In the genomic region with DNA sequence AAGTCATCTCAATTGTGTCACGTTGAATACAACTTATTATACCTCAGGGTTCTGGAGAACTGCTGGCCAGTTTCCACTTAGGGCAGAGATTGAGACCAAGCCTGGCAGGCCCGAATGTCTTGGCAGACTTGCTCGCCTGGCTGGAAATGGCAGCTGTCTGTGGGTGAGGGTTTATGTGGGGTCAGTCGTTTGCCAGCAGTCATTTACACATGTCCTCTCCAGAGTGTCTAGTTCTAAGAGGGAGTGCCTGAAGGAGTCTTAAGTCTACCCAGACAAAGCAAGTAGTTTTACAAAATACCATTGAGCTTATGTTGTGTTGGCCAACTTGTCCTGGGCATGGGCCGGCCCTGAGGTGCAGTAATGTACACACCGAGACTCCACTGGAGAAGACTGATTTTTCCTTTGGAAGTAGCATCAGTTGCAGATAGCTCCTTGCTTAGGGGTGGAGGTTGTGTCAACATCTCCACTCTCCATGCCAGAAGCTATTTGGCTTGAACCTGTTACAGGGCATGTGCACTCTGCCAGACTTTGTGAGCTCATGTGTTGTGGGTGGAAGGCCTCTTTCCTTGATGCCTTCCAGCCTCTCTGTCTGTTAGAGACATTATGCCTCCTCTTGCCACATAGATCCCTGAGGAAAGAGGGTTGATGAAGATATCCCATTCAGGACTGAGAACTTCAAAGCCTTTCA, we compare ENCODE assay signal across 10 mouse cellular contexts.
DNase-seq lines count a peak whose midpoint lies in the region; ATAC-seq and TF ChIP-seq lines count a peak whose summit lies in the region.
"Had no signal": no experiment of that assay in that cellular context is flagged by ENCODE, and none has a peak within 500 bp of the region (broad histone marks: within the 10 kb centered on the region; RNA-seq: fewer than 3 reads in every experiment).

No protein-coding gene starts in this region.

- no peaks in the 10 kb centered on the region for H3K4me1 ChIP-seq in midbrain, postnatal 0 days (ENCODE audit: insufficient read depth, low read length)
- H3K4me1 ChIP-seq in midbrain, embryonic 16.5 days (ENCODE audit: control insufficient read depth, insufficient read depth, low read length), result no peaks in the 10 kb centered on the region
- no peaks in the 10 kb centered on the region for H3K4me1 ChIP-seq in midbrain, embryonic 14.5 days (ENCODE audit: control insufficient read depth, insufficient read depth, low read length)
- H3K4me1 ChIP-seq: forebrain, embryonic 15.5 days; midbrain, embryonic 12.5 days had no signal

- no peak overlapping the region for H3K9ac ChIP-seq in midbrain, postnatal 0 days (replicated peaks; ENCODE audit: low read length, poor library complexity, severe bottlenecking)
- no peak overlapping the region for H3K9ac ChIP-seq in midbrain, embryonic 16.5 days (ENCODE audit: low read depth, low read length)
- no peak overlapping the region for H3K9ac ChIP-seq in midbrain, embryonic 14.5 days (replicated peaks; ENCODE audit: low read length)
- H3K9ac ChIP-seq: forebrain, embryonic 15.5 days; midbrain, embryonic 12.5 days had no signal

- no peaks in the 10 kb centered on the region for H3K27me3 ChIP-seq in midbrain, postnatal 0 days (ENCODE audit: insufficient read depth, low read length)
- H3K27me3 ChIP-seq in midbrain, embryonic 16.5 days (ENCODE audit: control insufficient read depth, insufficient read depth, low read depth, low read length), result no peaks in the 10 kb centered on the region
- no peaks in the 10 kb centered on the region for H3K27me3 ChIP-seq in midbrain, embryonic 14.5 days (ENCODE audit: control insufficient read depth, insufficient read depth, low read length)
- H3K27me3 ChIP-seq: forebrain, embryonic 15.5 days; midbrain, embryonic 12.5 days had no signal

- DNase-seq in midbrain, postnatal 0 days (ENCODE audit: low spot score), result peak; percentile 75
- DNase-seq in cerebellum, postnatal 25 days, result peak; percentile 22 to 53
- DNase-seq in kidney, adult 9 months, result peak; percentile 81
- peak; percentile 5 for DNase-seq in urinary bladder, postnatal 25 days (ENCODE audit: low spot score)
- no peak for DNase-seq in embryo, embryonic 9.5 days (ENCODE audit: extremely low spot score)
- no peak for DNase-seq in midbrain, embryonic 14.5 days
- DNase-seq: right cerebral cortex, postnatal 25 days had no signal

- WGBS in midbrain, postnatal 0 days, result 88% methylated on average over 6 of the region's 6 CpGs
- WGBS in midbrain, embryonic 16.5 days, result 92% methylated on average over 6 of the region's 6 CpGs
- WGBS in midbrain, embryonic 14.5 days, result 91% methylated on average over 6 of the region's 6 CpGs

- no peak for TF ChIP-seq CTCF in midbrain, postnatal 0 days (IDR thresholded peaks at IDR 0.05)

- H3K4me3 ChIP-seq in midbrain, postnatal 0 days (ENCODE audit: low read depth, low read length), result no peak overlapping the region
- no peak overlapping the region for H3K4me3 ChIP-seq in midbrain, embryonic 16.5 days (ENCODE audit: low read depth, low read length)
- no peak overlapping the region for H3K4me3 ChIP-seq in midbrain, embryonic 14.5 days (replicated peaks; ENCODE audit: low read depth, low read length)
- H3K4me3 ChIP-seq: forebrain, embryonic 15.5 days; midbrain, embryonic 12.5 days had no signal

- H3K27ac ChIP-seq in midbrain, postnatal 0 days (ENCODE audit: low read depth, low read length), result no peak overlapping the region
- H3K27ac ChIP-seq in midbrain, embryonic 16.5 days (ENCODE audit: low read length), result no peak overlapping the region
- no peak overlapping the region for H3K27ac ChIP-seq in midbrain, embryonic 14.5 days (replicated peaks; ENCODE audit: low read depth, low read length)
- H3K27ac ChIP-seq: forebrain, embryonic 15.5 days; midbrain, embryonic 12.5 days had no signal

- no peaks in the 10 kb centered on the region for H3K36me3 ChIP-seq in midbrain, postnatal 0 days (ENCODE audit: insufficient read depth, low read length)
- H3K36me3 ChIP-seq in midbrain, embryonic 16.5 days (ENCODE audit: control insufficient read depth, insufficient read depth, low read length), result no peaks in the 10 kb centered on the region; the same call in 1 of the 2 replicates
- H3K36me3 ChIP-seq in midbrain, embryonic 14.5 days (ENCODE audit: control insufficient read depth, insufficient read depth, low read length), result peaks cover 12% of the 10 kb centered on the region; the same call in 1 of the 2 replicates
- H3K36me3 ChIP-seq: forebrain, embryonic 15.5 days had no signal

- ATAC-seq in midbrain, postnatal 0 days (ENCODE audit: low FRiP score), result no peak
- no peak for ATAC-seq in midbrain, embryonic 16.5 days
- ATAC-seq in midbrain, embryonic 14.5 days (ENCODE audit: low FRiP score, low TSS enrichment), result no peak
- ATAC-seq: forebrain, embryonic 15.5 days had no signal

- no peak overlapping the region for H3K4me2 ChIP-seq in midbrain, postnatal 0 days (ENCODE audit: low read depth, low read length, poor library complexity, severe bottlenecking)
- H3K4me2 ChIP-seq in midbrain, embryonic 16.5 days (ENCODE audit: low read length), result no peak overlapping the region
- H3K4me2 ChIP-seq in midbrain, embryonic 14.5 days (ENCODE audit: low read length), result no peak overlapping the region
- H3K4me2 ChIP-seq: forebrain, embryonic 15.5 days; midbrain, embryonic 12.5 days had no signal

- H3K9me3 ChIP-seq in midbrain, postnatal 0 days (ENCODE audit: low read length), result no peaks in the 10 kb centered on the region
- H3K9me3 ChIP-seq in midbrain, embryonic 16.5 days (replicated peaks; ENCODE audit: control insufficient read depth, low read length, poor library complexity, severe bottlenecking), result no peaks in the 10 kb centered on the region; the same call in none of the 2 replicates
- H3K9me3 ChIP-seq in midbrain, embryonic 14.5 days (ENCODE audit: control insufficient read depth, low read length), result 0 out of 2 replicates have a peak, but pooled peaks cover under 1% of the 10 kb centered on the region
- H3K9me3 ChIP-seq: forebrain, embryonic 15.5 days; midbrain, embryonic 12.5 days had no signal

Comparison
In these comparisons a context has a peak if more than half of its experiments do, and no peak if none do; other contexts are left out.
1. DNase-seq: peak in midbrain, postnatal 0 days (single experiment), cerebellum, postnatal 25 days (2 of 2), kidney, adult 9 months (single experiment) and urinary bladder, postnatal 25 days (single experiment); none in embryo, embryonic 9.5 days (single experiment) and midbrain, embryonic 14.5 days (single experiment).